Mouse (Mus musculus) Patski (cell line): ENCODE data around the gene Lysmd2. TPM values are rescaled to one million over a fixed set of nuclear protein-coding genes. Genes with fewer than 3 reads are reported as not detected.
"Not testable (repeated sequence)": the region's sequence is repeated elsewhere in the genome, so short reads cannot be mapped to it uniquely, and the experiment has no call there.

ENCODE experiments used
- ATAC-seq: fragments of 100-300 bp; one replicate; pipeline ENCODE4 v1.8.0; 2021
- CTCF ChIA-PET: fragments of 350-600 bp; sonication (Branson Sonifier 250); formaldehyde crosslinking; loops from one replicate; lab custom pipeline; 2022; ENCODE audit warnings: inconsistent platforms; lab: Charles Lee
- POLR2A ChIA-PET: fragments of 350-600 bp; sonication (Branson Sonifier 250); formaldehyde crosslinking; loops from one replicate; lab custom pipeline; 2022; ENCODE audit warnings: antibody characterized with exemption, inconsistent platforms; lab: Charles Lee
- DNase-seq: peaks from one replicate; pipeline ENCODE4 v3.0.0-alpha.2; 2011; ENCODE audit warnings: low read depth, low spot score
- H3K27me3 ChIP-seq: fragments of 371-371 bp; one replicate; pipeline ENCODE4 v1.5.1; 2021
- CTCF ChIP-seq: fragments of 100-300 bp; IDR thresholded peaks from one replicate; pipeline ENCODE4 v1.5.1; 2021
- in situ Hi-C: fragments of 300-500 bp; cut with MboI; formaldehyde crosslinking; loops from 3 replicates; pipeline ENCODE4 v1.11.1; 2018; ENCODE audit warnings: low pct_unique_long_range_greater_than_20kb, mixed read lengths
- polyA plus RNA-seq: library from polyadenylated mRNA; unstranded; gene quantifications from one replicate; pipeline ENCODE4 v1.2.3, GENCODE M21; 2021

Lysmd2 gene
- polyA plus RNA-seq, 1 experiment from 2014 or later = 17.2 TPM

- no peaks in the 10 kb centered on the region for H3K27me3 ChIP-seq
- DNase-seq (no peak), ATAC-seq (peak; percentile 49)
- ChIA-PET CTCF (no interaction called here), POLR2A (no interaction called here)
- no peak for TF ChIP-seq CTCF
- in situ Hi-C loops = no loop called here
Measured at GRCm38 (mm10) chr9:75626308-75626604, 715 bp downstream of the Lysmd2 start.

- ChIA-PET POLR2A (no interaction called here), CTCF (no interaction called here)
- DNase-seq (no peak), ATAC-seq (no peak)
- TF ChIP-seq CTCF = no peak
- in situ Hi-C loops = no loop called here
- no peaks in the 10 kb centered on the region for H3K27me3 ChIP-seq
Measured at GRCm38 (mm10) chr9:75630823-75631454, 5.4 kb downstream of the Lysmd2 start.

- no peaks in the 10 kb centered on the region for H3K27me3 ChIP-seq
- ChIA-PET CTCF (interaction anchor here (1.0 kb wide), 1 partner anchor 9 kb away, joined by 3 read pairs; no protein-coding TSS in a partner anchor), POLR2A (no interaction called here)
- ATAC-seq (no peak), DNase-seq (no peak)
- no peak for TF ChIP-seq CTCF
- in situ Hi-C loops = no loop called here
Measured at GRCm38 (mm10) chr9:75632111-75632510, 6.6 kb downstream of the Lysmd2 start.

GRCm38 (mm10) chr9:75632902-75633301 is 7.4 kb downstream of the Lysmd2 start:
- ChIA-PET CTCF (interaction anchor here (1.0 kb wide), 1 partner anchor 8 kb away, joined by 3 read pairs; no protein-coding TSS in a partner anchor), POLR2A (no interaction called here)
- DNase-seq = no peak
- in situ Hi-C loops = no loop called here
- no peaks in the 10 kb centered on the region for H3K27me3 ChIP-seq
- peak; percentile 32 for TF ChIP-seq CTCF
- ATAC-seq = no peak

GRCm38 (mm10) chr9:75633603-75634002 is 8.1 kb downstream of the Lysmd2 start:
- no peaks in the 10 kb centered on the region for H3K27me3 ChIP-seq
- no peak for TF ChIP-seq CTCF
- no peak for DNase-seq
- in situ Hi-C loops = no loop called here
- ATAC-seq = no peak
- CTCF ChIA-PET = no interaction called here
- POLR2A ChIA-PET = no interaction called here

- TF ChIP-seq CTCF = no peak
- no peak for ATAC-seq
- no peaks in the 10 kb centered on the region for H3K27me3 ChIP-seq
- CTCF ChIA-PET = no interaction called here
- no peak for DNase-seq
- POLR2A ChIA-PET = no interaction called here
- in situ Hi-C loops = no loop called here
Measured at GRCm38 (mm10) chr9:75634226-75634625, 8.7 kb downstream of the Lysmd2 start.

GRCm38 (mm10) chr9:75645405-75645804 is 19.9 kb downstream of the Lysmd2 start:
- ATAC-seq (no peak), DNase-seq (no peak)
- ChIA-PET POLR2A (no interaction called here), CTCF (no interaction called here)
- TF ChIP-seq CTCF = no peak
- H3K27me3 ChIP-seq = no peaks in the 10 kb centered on the region
- in situ Hi-C loops = no loop called here

GRCm38 (mm10) chr9:75653981-75654911 is 28.7 kb downstream of the Lysmd2 start:
- no peak for ATAC-seq
- POLR2A ChIA-PET = interaction anchor here (0.6 kb wide), 1 partner anchor 169 kb away, joined by 3 read pairs; no protein-coding TSS in a partner anchor
- in situ Hi-C loops = no loop called here
- no peak for DNase-seq
- CTCF ChIA-PET = no interaction called here
- TF ChIP-seq CTCF = no peak
- H3K27me3 ChIP-seq = peaks cover 6% of the 10 kb centered on the region

GRCm38 (mm10) chr9:75656456-75656855 is 30.9 kb downstream of the Lysmd2 start:
- CTCF ChIA-PET, ATAC-seq, DNase-seq, in situ Hi-C loops, POLR2A ChIA-PET, H3K27me3 ChIP-seq: not testable (repeated sequence)

GRCm38 (mm10) chr9:75660917-75661316 is 35.4 kb downstream of the Lysmd2 start:
- DNase-seq = no peak
- no peak for TF ChIP-seq CTCF
- POLR2A ChIA-PET = no interaction called here

GRCm38 (mm10) chr9:75665364-75665763 is 39.8 kb downstream of the Lysmd2 start:
- no peaks in the 10 kb centered on the region for H3K27me3 ChIP-seq
- TF ChIP-seq CTCF = no peak
- ChIA-PET POLR2A (no interaction called here), CTCF (no interaction called here)
- no peak for DNase-seq
- in situ Hi-C loops = no loop called here
- ATAC-seq = no peak

More at GRCm38 (mm10) chr9:75660917-75661316, 35.4 kb downstream of the Lysmd2 start:
- CTCF ChIA-PET = no interaction called here
- ATAC-seq = no peak
- in situ Hi-C loops = no loop called here
- H3K27me3 ChIP-seq = no peaks in the 10 kb centered on the region
